Mouse (Mus musculus): ENCODE data around the gene Tssc4.

DNA sequence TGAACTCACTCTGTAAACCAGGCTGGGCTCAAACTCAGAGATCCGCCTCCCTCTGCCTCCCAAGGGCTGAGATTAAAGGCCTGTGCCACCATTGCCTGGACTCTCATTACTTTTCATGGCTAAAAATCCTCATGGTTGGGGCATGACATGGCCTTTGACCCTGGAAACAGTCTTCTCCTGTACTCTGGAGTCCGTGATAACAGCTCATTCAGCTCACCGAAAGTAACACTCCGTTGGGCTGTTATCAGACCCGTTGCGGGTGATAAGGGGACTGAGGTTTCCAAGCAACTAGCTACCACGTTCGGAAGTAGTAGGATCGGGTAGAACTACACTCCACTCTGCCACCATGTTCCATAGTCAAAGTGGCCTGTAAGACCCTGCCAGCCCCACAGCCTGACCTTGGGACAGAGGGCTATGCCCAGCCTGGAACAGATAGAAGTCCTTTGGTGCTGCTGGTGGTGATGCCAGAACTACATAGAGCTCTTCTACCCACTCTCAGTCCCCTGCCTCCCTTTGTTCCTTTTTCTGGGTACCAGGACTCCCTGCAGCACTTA lies 11.3 kb upstream of the Tssc4 start:
- 0 out of 3 replicates have a peak, but pooled peaks have one; percentile 54 for TF ChIP-seq GATA1 (IDR thresholded peaks at IDR 0.05; ENCODE audit: borderline replicate concordance, low read length)
- TF ChIP-seq FLI1 (IDR thresholded peaks at IDR 0.05; ENCODE audit: low read length) = no peak

All from megakaryocyte, embryonic 14.5 days (primary cell).